Mouse (Mus musculus) lung, postnatal 0 days (tissue): Measurements from ENCODE around the gene Podxl2. TPM values are rescaled to one million over a fixed set of nuclear protein-coding genes. Genes with fewer than 3 reads are reported as not detected.

Experiments used
- ATAC-seq: fragments of 200-750 bp; cut with Nextera tagmentation; 2 replicates; pipeline ENCODE4 v1.8.0; 2017; ENCODE audit warnings: moderate library complexity
- DNase-seq: peaks from one replicate; pipeline ENCODE4 v3.0.0-alpha.2; 2016; ENCODE audit warnings: low spot score
- H3K27ac ChIP-seq: fragments of 300-500 bp; sonication (generic); 2 replicates; pipeline ENCODE4 v1.5.1; 2014; ENCODE audit warnings: antibody characterized with exemption, mild to moderate bottlenecking, low read length, mixed read lengths
- H3K27me3 ChIP-seq: fragments of 300-500 bp; sonication (generic); replicated peaks from 2 replicates; pipeline ENCODE4 v1.6.1; 2014; ENCODE audit warnings: low read length, mixed read lengths; ENCODE audit not compliant: insufficient read depth
- H3K36me3 ChIP-seq: fragments of 300-500 bp; sonication (generic); 2 replicates; pipeline ENCODE4 v1.6.1; 2014; ENCODE audit warnings: low read length, mixed read lengths; ENCODE audit not compliant: insufficient read depth
- H3K4me1 ChIP-seq: fragments of 300-500 bp; sonication (generic); 2 replicates; pipeline ENCODE4 v1.6.1; 2014; ENCODE audit warnings: antibody characterized with exemption, low read depth, low read length, mixed read lengths; ENCODE audit not compliant: insufficient read depth
- H3K4me2 ChIP-seq: fragments of 300-500 bp; sonication (generic); replicated peaks from 2 replicates; pipeline ENCODE4 v1.6.1; 2014; ENCODE audit warnings: low read depth, mild to moderate bottlenecking, low read length, moderate library complexity, mixed read lengths
- H3K4me3 ChIP-seq: fragments of 300-500 bp; sonication (generic); 2 replicates; pipeline ENCODE4 v1.5.1; 2014; ENCODE audit warnings: low read depth, low read length
- H3K9ac ChIP-seq: fragments of 300-500 bp; sonication (generic); replicated peaks from 2 replicates; pipeline ENCODE4 v1.6.1; 2014; ENCODE audit warnings: low read depth, mild to moderate bottlenecking
- H3K9me3 ChIP-seq: fragments of 300-500 bp; sonication (generic); 2 replicates; pipeline ENCODE4 v1.6.1; 2016; ENCODE audit warnings: low read length, mixed read lengths
- CTCF ChIP-seq: IDR thresholded peaks from 2 replicates; pipeline ENCODE4 v1.5.1; 2016; ENCODE audit warnings: antibody characterized with exemption, mild to moderate bottlenecking
- EP300 ChIP-seq: IDR thresholded peaks from 2 replicates; pipeline ENCODE4 v1.6.1; 2016; ENCODE audit warnings: antibody characterized with exemption, mild to moderate bottlenecking, control low read depth
- WGBS: fragments of 180-500 bp; shearing (Covaris S2); extraction: QIAGEN DNeasy Blood & Tissue Kit; methylation state at CpG from one replicate; pipeline ENCODE4 v1.1.7; 2014; 5-methylcytosine and 5-hydroxymethylcytosine counted together
- polyA plus RNA-seq: library from polyadenylated mRNA; unstranded; fragments of >200 nt; fragmentation: Nextera tagmentation; extraction: Ambion mirVana; gene quantifications from 2 replicates; pipeline ENCODE4 v1.2.1, GENCODE M21; 2015

The Podxl2 gene
- polyA plus RNA-seq, 1 experiment from 2014 or later = 19.1 TPM

DNA sequence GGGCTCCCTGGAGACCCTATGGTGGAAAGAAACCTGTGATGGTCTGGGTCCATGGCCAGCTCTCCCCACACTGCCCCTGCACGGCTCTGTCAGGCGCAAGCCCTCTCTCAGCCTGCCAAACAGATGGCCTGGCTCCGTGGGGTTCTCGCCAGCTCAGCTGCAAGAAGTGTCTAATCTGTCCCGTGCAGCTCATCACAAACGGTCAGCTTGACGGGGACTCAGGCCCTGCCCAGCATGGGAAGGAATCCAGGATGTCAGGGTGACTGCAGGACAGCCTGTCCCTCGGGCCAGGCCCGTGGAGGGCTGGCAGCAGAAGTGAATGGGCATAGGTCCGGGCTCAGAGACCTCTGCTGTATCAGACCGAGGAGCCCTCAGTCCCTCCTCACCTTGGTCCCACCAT, 52.9 kb downstream of the Podxl2 start:
- TF ChIP-seq CTCF = no peak
- TF ChIP-seq EP300 = no peak
- Histone ChIP-seq H3K9me3 (no peaks in the 10 kb centered on the region), H3K4me2 (no peak overlapping the region), H3K27ac (no peak overlapping the region), H3K4me3 (no peak overlapping the region), H3K27me3 (no peaks in the 10 kb centered on the region), H3K4me1 (peaks cover 10% of the 10 kb centered on the region; the same call in 1 of the 2 replicates), H3K36me3 (no peaks in the 10 kb centered on the region), H3K9ac (no peak overlapping the region)
- ATAC-seq = peak; percentile 66
- DNase-seq = peak; percentile 74
- WGBS = 57% methylated on average over 11 of the region's 11 CpGs

DNA sequence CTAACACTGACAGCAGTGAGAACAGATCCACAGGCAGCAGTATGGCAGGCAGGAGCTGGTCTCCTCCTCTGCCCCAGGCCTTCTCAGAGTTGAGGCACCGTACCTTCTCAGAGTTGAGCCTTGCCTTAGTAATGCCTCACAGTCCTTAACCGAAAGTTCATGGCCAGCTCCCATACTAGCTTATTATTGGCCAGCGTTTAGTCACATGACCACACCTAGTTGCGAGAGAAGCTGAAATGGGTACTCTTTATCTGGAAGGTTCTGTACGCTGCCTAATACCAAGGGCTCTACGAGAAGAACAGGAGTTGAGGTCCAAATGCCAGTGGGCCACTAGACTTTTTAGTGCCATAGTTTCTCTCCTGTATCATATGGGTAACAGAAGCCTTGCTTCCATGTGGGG, 53.5 kb downstream of the Podxl2 start:
- ATAC-seq (no peak), DNase-seq (no peak)
- WGBS = 86% methylated on average over 6 of the region's 6 CpGs
- H3K4me1 ChIP-seq = peaks cover 10% of the 10 kb centered on the region; the same call in 1 of the 2 replicates
- no peak overlapping the region for H3K9ac ChIP-seq
- no peak for TF ChIP-seq EP300
- TF ChIP-seq CTCF = no peak
- no peak overlapping the region for H3K4me3 ChIP-seq
- H3K9me3 ChIP-seq = no peaks in the 10 kb centered on the region
- no peaks in the 10 kb centered on the region for H3K27me3 ChIP-seq
- H3K27ac ChIP-seq = no peak overlapping the region
- no peak overlapping the region for H3K4me2 ChIP-seq
- no peaks in the 10 kb centered on the region for H3K36me3 ChIP-seq

DNA sequence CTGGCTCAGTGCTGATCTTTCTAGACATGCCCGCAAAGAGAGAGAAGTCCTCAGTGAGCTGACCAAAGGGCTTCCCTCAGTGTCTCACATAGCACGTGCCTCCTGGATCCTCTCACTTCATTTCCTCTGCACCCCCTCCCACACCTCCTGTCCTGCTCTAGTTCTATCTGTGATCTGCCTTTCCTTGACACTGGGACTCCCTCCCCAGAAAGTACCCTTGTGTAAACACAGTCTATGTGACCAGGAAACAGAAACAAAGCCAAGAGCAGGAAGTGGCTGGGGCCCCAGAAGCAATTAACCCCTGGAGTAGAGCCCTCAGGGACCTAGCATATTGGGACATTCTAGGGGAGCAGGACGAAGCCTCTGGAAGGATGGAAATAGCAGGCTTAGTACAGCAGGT, 54.0 kb downstream of the Podxl2 start:
- DNase-seq (peak; percentile 57), ATAC-seq (peak; percentile 63)
- 10% methylated on average over 3 of the region's 3 CpGs for WGBS
- Histone ChIP-seq H3K4me1 (peaks cover 10% of the 10 kb centered on the region; the same call in 1 of the 2 replicates), H3K9ac (no peak overlapping the region), H3K27ac (no peak overlapping the region), H3K9me3 (no peaks in the 10 kb centered on the region), H3K4me3 (no peak overlapping the region), H3K27me3 (no peaks in the 10 kb centered on the region), H3K36me3 (no peaks in the 10 kb centered on the region), H3K4me2 (no peak overlapping the region)
- TF ChIP-seq CTCF (no peak; the same call in 1 of the 2 replicates), EP300 (peak; percentile 74)

DNA sequence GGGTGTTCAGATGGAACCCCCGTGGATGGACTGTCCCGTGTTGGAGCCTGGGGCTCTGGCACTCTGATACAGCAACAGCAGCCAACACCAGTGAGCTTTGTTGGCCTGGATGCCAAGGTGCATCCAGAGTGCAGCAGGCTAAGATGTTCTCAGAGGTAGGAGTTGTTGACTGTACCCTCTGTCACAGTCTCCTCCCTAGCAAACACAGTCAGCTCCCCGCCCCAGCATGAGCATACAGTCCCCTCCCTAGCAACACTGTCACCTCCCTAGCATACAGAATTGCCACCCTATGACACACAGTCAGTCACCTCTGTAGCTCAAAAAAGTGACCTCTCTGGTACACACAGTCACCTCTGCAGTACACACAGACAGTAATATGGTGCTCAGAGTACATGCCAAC, 57.9 kb downstream of the Podxl2 start:
- H3K36me3 ChIP-seq = no peaks in the 10 kb centered on the region
- H3K4me3 ChIP-seq = no peak overlapping the region
- peaks cover 15% of the 10 kb centered on the region; the same call in 1 of the 2 replicates for H3K4me1 ChIP-seq
- DNase-seq (no peak), ATAC-seq (no peak)
- H3K9ac ChIP-seq = no peak overlapping the region
- TF ChIP-seq CTCF = no peak
- no peak for TF ChIP-seq EP300
- WGBS = 72% methylated on average over 3 of the region's 3 CpGs
- no peak overlapping the region for H3K4me2 ChIP-seq
- no peak overlapping the region for H3K27ac ChIP-seq
- H3K9me3 ChIP-seq = no peaks in the 10 kb centered on the region
- no peaks in the 10 kb centered on the region for H3K27me3 ChIP-seq

DNA sequence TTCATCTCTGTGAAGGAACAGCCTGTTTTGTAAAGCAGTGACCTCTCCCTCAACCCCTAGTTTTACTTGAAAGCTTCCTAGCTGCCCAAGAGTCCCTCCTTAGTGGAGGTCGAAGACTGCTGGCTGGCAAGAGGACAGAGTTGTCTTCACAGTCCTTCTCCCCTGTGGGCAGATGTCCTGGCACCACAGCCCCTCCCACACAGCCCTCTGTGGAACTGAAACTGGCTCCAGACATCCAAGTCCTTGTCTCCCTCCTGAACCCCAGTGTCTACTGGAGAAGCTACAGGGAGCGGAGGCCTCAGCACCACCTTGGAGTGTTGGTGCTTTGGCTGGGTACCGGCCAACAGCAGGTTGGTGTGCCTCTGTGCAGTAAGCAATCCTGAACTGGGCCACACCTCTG, 59.4 kb downstream of the Podxl2 start:
- DNase-seq = no peak
- H3K4me3 ChIP-seq = no peak overlapping the region
- peaks cover 8% of the 10 kb centered on the region; the same call in 1 of the 2 replicates for H3K4me1 ChIP-seq
- WGBS = 81% methylated on average over 3 of the region's 3 CpGs
- H3K36me3 ChIP-seq = no peaks in the 10 kb centered on the region
- no peaks in the 10 kb centered on the region for H3K27me3 ChIP-seq
- no peak for ATAC-seq
- no peak overlapping the region for H3K9ac ChIP-seq
- H3K27ac ChIP-seq = no peak overlapping the region
- no peak overlapping the region for H3K4me2 ChIP-seq
- no peaks in the 10 kb centered on the region for H3K9me3 ChIP-seq
- TF ChIP-seq EP300 (no peak), CTCF (no peak)

DNA sequence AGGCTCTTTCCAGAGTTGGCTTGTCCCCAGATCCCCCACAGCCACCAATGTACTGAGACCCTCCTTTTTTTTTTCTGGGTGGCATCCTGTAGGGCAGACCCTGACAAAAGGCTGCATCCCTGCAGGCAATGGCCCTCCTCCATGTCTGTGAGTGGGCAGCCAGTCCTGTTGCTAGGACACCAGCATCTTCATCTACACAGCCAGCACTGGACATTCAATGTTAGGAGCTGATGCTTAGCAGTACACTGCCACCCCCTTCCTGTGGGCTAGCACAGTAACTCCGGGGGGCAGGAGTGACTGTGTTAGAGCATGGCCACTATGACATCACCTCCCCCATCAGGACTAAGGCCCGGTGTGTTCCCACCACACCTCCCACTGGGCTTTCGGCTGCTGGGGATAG, 59.8 kb downstream of the Podxl2 start:
- TF ChIP-seq EP300 (no peak), CTCF (no peak)
- H3K27ac ChIP-seq = no peak overlapping the region
- H3K4me3 ChIP-seq = no peak overlapping the region
- ATAC-seq (no peak), DNase-seq (no peak)
- H3K9me3 ChIP-seq = no peaks in the 10 kb centered on the region
- H3K9ac ChIP-seq = no peak overlapping the region
- H3K4me2 ChIP-seq = no peak overlapping the region
- H3K27me3 ChIP-seq = no peaks in the 10 kb centered on the region
- H3K36me3 ChIP-seq = no peaks in the 10 kb centered on the region
- 81% methylated on average over 3 of the region's 3 CpGs for WGBS
- peaks cover 8% of the 10 kb centered on the region; the same call in 1 of the 2 replicates for H3K4me1 ChIP-seq

DNA sequence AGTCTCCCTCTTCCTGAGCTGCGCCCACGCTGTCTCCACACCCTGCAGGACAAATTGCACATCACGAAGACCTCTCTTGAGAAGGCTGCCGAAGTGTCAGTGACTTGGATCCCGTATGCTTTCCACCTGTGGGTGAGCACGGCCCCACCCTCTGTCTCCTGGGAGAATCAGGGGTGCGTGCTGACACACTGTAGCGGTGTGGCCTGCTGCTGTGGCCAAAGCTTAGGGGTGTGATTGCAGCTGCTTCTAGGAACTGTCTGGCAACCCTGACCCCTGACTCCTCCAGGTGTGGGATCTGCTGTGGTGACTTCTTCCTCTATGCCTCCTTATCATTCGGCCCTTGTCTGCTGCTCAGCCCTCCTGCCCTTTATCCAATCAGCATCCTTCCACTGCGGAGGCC, 61.0 kb downstream of the Podxl2 start:
- TF ChIP-seq CTCF = no peak
- TF ChIP-seq EP300 = no peak
- H3K36me3 ChIP-seq = no peaks in the 10 kb centered on the region
- no peak overlapping the region for H3K27ac ChIP-seq
- DNase-seq = no peak
- H3K4me3 ChIP-seq = no peak overlapping the region
- no peak overlapping the region for H3K4me2 ChIP-seq
- no peak overlapping the region for H3K9ac ChIP-seq
- H3K4me1 ChIP-seq = peaks cover 8% of the 10 kb centered on the region; the same call in 1 of the 2 replicates
- H3K27me3 ChIP-seq = no peaks in the 10 kb centered on the region
- no peaks in the 10 kb centered on the region for H3K9me3 ChIP-seq
- ATAC-seq = no peak
- WGBS = 81% methylated on average over 10 of the region's 10 CpGs
